Mouse (Mus musculus) myocyte (in vitro differentiated cells): ENCODE measurements at regions not wholly inside any gene's neighbourhood (a gene's known extent, or its start where the extent isn't known, plus 50 kb on each side); places are given as distances from the start of the nearest gene placed in this dataset.

Experiments used
- CEBPB ChIP-seq: IDR thresholded peaks from 2 replicates; pipeline ENCODE4 v1.6.1; 2011; ENCODE audit warnings: mild to moderate bottlenecking, moderate library complexity; ENCODE audit not compliant: poor library complexity, insufficient read depth, severe bottlenecking
- E2F4 ChIP-seq: IDR thresholded peaks from one replicate; pipeline ENCODE4 v1.6.1; 2011; ENCODE audit warnings: mild to moderate bottlenecking, control low read depth, moderate library complexity; ENCODE audit not compliant: insufficient read depth
- MAX ChIP-seq: IDR thresholded peaks from one replicate; pipeline ENCODE4 v1.6.1; 2011; ENCODE audit warnings: low read depth, mild to moderate bottlenecking, control low read depth
- POLR2A ChIP-seq: IDR thresholded peaks from one replicate; pipeline ENCODE4 v1.6.1; 2011; ENCODE audit warnings: low read depth, mild to moderate bottlenecking, control low read depth, moderate library complexity; ENCODE audit not compliant: insufficient read length
- USF1 ChIP-seq: IDR thresholded peaks from one replicate; pipeline ENCODE4 v1.6.1; 2011; ENCODE audit warnings: low read depth, mild to moderate bottlenecking, control low read depth, moderate library complexity

DNA sequence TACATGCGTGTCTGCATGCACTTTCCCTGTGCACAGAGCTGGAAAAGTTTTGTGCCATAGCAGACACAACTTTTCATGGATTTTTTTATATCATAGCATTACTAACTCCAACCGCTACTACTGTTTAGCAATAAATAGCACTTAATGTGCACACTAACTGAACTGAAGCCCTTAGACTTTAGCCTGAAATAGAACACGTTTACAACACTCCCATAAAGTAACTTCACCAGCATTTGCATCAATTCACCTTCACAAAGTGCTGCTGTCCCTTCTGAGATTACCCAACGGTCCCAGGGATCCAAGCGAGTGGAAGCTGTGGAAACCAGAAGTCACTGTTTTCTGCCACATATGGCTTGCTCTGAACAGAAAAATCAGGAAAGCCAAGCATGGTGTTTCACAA is 161.9 kb upstream of the Smim15 start:
- TF ChIP-seq POLR2A (no peak), MAX (no peak), E2F4 (no peak), USF1 (no peak), CEBPB (no peak)
